8 mouse cellular contexts compared by ENCODE assay signal in genomic region chr7:99140984-99141918, GRCm38 (mm10). TPM values are rescaled to one million over a fixed set of nuclear protein-coding genes. Genes with fewer than 3 reads are reported as not detected.
A peak's percentile ranks its signal among the peaks of the same experiment; 100 is the strongest.
DNase-seq lines count a peak whose midpoint lies in the region; ATAC-seq lines count a peak whose summit lies in the region.

Uvrag (minus strand) TSS chr7:99141141.

- peak within 1 kb of the TSS; percentile 86 for H3K4me3 ChIP-seq in brown adipose tissue, adult 24 weeks (ENCODE audit: insufficient read depth, low read depth, low read length)
- H3K4me3 ChIP-seq in heart, embryonic 13.5 days = peak within 1 kb of the TSS; percentile 84
- peak within 1 kb of the TSS; percentile 89 for H3K4me3 ChIP-seq in liver, embryonic 12.5 days
- peak within 1 kb of the TSS; percentile 88 for H3K4me3 ChIP-seq in stomach, embryonic 15.5 days (replicated peaks)

- no peaks in the 10 kb centered on the region for H3K27me3 ChIP-seq in heart, embryonic 13.5 days (replicated peaks)
- H3K27me3 ChIP-seq in liver, embryonic 12.5 days (replicated peaks) = no peaks in the 10 kb centered on the region
- no peaks in the 10 kb centered on the region for H3K27me3 ChIP-seq in stomach, embryonic 15.5 days (replicated peaks)

- H3K4me2 ChIP-seq in heart, embryonic 13.5 days = peak within 1 kb of the TSS; percentile 88
- H3K4me2 ChIP-seq in liver, embryonic 12.5 days = peak within 1 kb of the TSS; percentile 90
- H3K4me2 ChIP-seq in stomach, embryonic 15.5 days = peak within 1 kb of the TSS; percentile 72

- no peaks in the 10 kb centered on the region for H3K9me3 ChIP-seq in heart, embryonic 13.5 days
- H3K9me3 ChIP-seq in liver, embryonic 12.5 days (replicated peaks) = no peaks in the 10 kb centered on the region
- H3K9me3 ChIP-seq in stomach, embryonic 15.5 days = no peaks in the 10 kb centered on the region

- peak; percentile 99 for DNase-seq in CD4-positive, CD25-positive, alpha-beta regulatory T cell, adult 2 months (ENCODE audit: low read depth, low spot score)
- DNase-seq in fat pad, adult 2 months (ENCODE audit: extremely low read depth, low read depth, low spot score) = peak; percentile 94
- DNase-seq in kidney, postnatal 10 days = peak; percentile 99
- peak; percentile 99 for DNase-seq in natural killer cell, adult 2 months (ENCODE audit: low spot score in 2 of 2)

- H3K36me3 ChIP-seq in heart, embryonic 13.5 days = no peaks in the 10 kb centered on the region; the same call in 1 of the 2 replicates
- no peaks in the 10 kb centered on the region for H3K36me3 ChIP-seq in liver, embryonic 12.5 days
- no peaks in the 10 kb centered on the region for H3K36me3 ChIP-seq in stomach, embryonic 15.5 days

- H3K27ac ChIP-seq in brown adipose tissue, adult 24 weeks (replicated peaks; ENCODE audit: low read depth, low read length) = peak within 1 kb of the TSS; percentile 64
- peak within 1 kb of the TSS; percentile 88 for H3K27ac ChIP-seq in heart, embryonic 13.5 days (replicated peaks)
- peak within 1 kb of the TSS; percentile 80 for H3K27ac ChIP-seq in liver, embryonic 12.5 days
- H3K27ac ChIP-seq in stomach, embryonic 15.5 days = peak within 1 kb of the TSS; percentile 88

- H3K4me1 ChIP-seq in brown adipose tissue, adult 24 weeks (ENCODE audit: control insufficient read depth, insufficient read depth, insufficient read length, low read length) = no peaks in the 10 kb centered on the region; the same call in none of the 2 replicates
- H3K4me1 ChIP-seq in heart, embryonic 13.5 days = peaks cover 41% of the 10 kb centered on the region
- peaks cover 41% of the 10 kb centered on the region for H3K4me1 ChIP-seq in liver, embryonic 12.5 days
- H3K4me1 ChIP-seq in stomach, embryonic 15.5 days = peaks cover 12% of the 10 kb centered on the region

- peak; percentile 94 for ATAC-seq in heart, embryonic 13.5 days (ENCODE audit: extremely low read depth, insufficient number of reproducible peaks, low FRiP score, low TSS enrichment)
- ATAC-seq in liver, embryonic 12.5 days = peak; percentile 96
- ATAC-seq in stomach, embryonic 15.5 days (ENCODE audit: insufficient read depth, low FRiP score, low read depth) = peak; percentile 98

- H3K9ac ChIP-seq in heart, embryonic 13.5 days = peak within 1 kb of the TSS; percentile 95
- peak within 1 kb of the TSS; percentile 95 for H3K9ac ChIP-seq in liver, embryonic 12.5 days
- peak within 1 kb of the TSS; percentile 89 for H3K9ac ChIP-seq in stomach, embryonic 15.5 days

- under 1% methylated on average over 51 of the region's 51 CpGs for WGBS in heart, embryonic 13.5 days
- under 1% methylated on average over 51 of the region's 51 CpGs for WGBS in liver, embryonic 12.5 days (ENCODE audit: insufficient replicate concordance)
- under 1% methylated on average over 51 of the region's 51 CpGs for WGBS in stomach, embryonic 15.5 days

RNA-seq across cellular contexts. Expression of gene Uvrag, which starts in this region (rescaled TPM):
- 11.5 and 12.4 TPM in 2 replicates for polyA plus RNA-seq in brown adipose tissue, adult 24 weeks (2012; ENCODE audit: insufficient read depth, insufficient read length, missing spikeins)
- polyA plus RNA-seq in heart, embryonic 13.5 days (2015; fragmentation: Nextera tagmentation; extraction: Ambion mirVana) = 14.8 and 15.5 TPM in 2 replicates
- polyA plus RNA-seq in liver, embryonic 12.5 days (2016; fragmentation: Nextera tagmentation; extraction: Ambion mirVana) = 13.5 and 15.1 TPM in 2 replicates
- 19.1 and 19.4 TPM in 2 replicates for polyA plus RNA-seq in stomach, embryonic 15.5 days (2015; fragmentation: Nextera tagmentation; extraction: Ambion mirVana)

Comparison
In these comparisons a context has a peak if more than half of its experiments do, and no peak if none do; other contexts are left out.
1. Peak in every context shown above with its lines: DNase-seq, ATAC-seq, H3K4me3 ChIP-seq and H3K27ac ChIP-seq.